Mouse (Mus musculus): ENCODE results near the gene Slc38a2.

DNA sequence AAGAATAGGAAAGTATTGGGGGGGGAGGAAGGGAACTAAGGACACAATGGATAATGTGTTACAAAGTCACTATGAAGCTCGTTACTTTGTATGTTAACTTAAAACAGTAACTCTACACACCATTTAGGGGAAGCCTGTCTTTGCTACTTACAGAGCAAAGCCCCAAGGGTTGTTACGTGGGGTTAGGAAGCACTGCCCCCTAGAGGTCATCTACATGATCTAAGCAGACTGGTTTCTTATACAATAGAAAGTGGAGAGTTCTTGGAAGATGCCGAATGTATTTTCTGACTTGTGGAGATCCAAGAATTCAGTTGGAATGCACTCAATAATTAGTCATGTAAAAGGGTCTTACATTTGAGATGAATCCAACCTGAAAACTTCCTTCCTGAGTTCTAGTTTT, 33.6 kb downstream of the Slc38a2 start:
- TF ChIP-seq HCFC1 (IDR thresholded peaks at IDR 0.05; ENCODE audit: borderline replicate concordance, insufficient read depth, low read length) (no peak), MAFK (IDR thresholded peaks at IDR 0.05; ENCODE audit: insufficient read depth, low read depth, low read length) (no peak), ZC3H11A (IDR thresholded peaks at IDR 0.05; ENCODE audit: borderline replicate concordance, low read depth, low read length) (peak; percentile 57)
